Mouse (Mus musculus): Measurements from ENCODE around the gene Cnpy3.
"Not testable (repeated sequence)": the region's sequence is repeated elsewhere in the genome, so short reads cannot be mapped to it uniquely, and the experiment has no call there.

The Cnpy3 gene

GRCm38 (mm10) chr17:46764916-46765315, 12.9 kb upstream of the Cnpy3 start:
- DNase-seq (ENCODE audit: low read depth, low spot score) = not testable (repeated sequence)

GRCm38 (mm10) chr17:46763544-46763943, 11.5 kb upstream of the Cnpy3 start, which contains the start of gene Ptcra:
Gene Ptcra, minus strand, starts transcription at chr17:46763712.
- no peak for DNase-seq (ENCODE audit: low read depth, low spot score)

GRCm38 (mm10) chr17:46758753-46759152, 6.7 kb upstream of the Cnpy3 start:
- no peak for DNase-seq (ENCODE audit: low read depth, low spot score)

GRCm38 (mm10) chr17:46751056-46751793, 789 bp downstream of the Cnpy3 start:
- no peak for DNase-seq (ENCODE audit: low read depth, low spot score)

GRCm38 (mm10) chr17:46750580-46750979, 1.4 kb downstream of the Cnpy3 start:
- DNase-seq (ENCODE audit: low read depth, low spot score) = no peak

- DNase-seq (ENCODE audit: low read depth, low spot score) = no peak
Observed at GRCm38 (mm10) chr17:46749282-46749681, 2.7 kb downstream of the Cnpy3 start.

- DNase-seq (ENCODE audit: low read depth, low spot score) = no peak
Observed at GRCm38 (mm10) chr17:46747806-46748205, 4.2 kb downstream of the Cnpy3 start.

GRCm38 (mm10) chr17:46747234-46747633, 4.8 kb downstream of the Cnpy3 start:
- no peak for DNase-seq (ENCODE audit: low read depth, low spot score)

- no peak for DNase-seq (ENCODE audit: low read depth, low spot score)
Observed at GRCm38 (mm10) chr17:46745506-46745905, 6.5 kb downstream of the Cnpy3 start.

- no peak for DNase-seq (ENCODE audit: low read depth, low spot score)
Observed at GRCm38 (mm10) chr17:46742986-46743385, 9.0 kb downstream of the Cnpy3 start.

GRCm38 (mm10) chr17:46741305-46741704, 10.7 kb downstream of the Cnpy3 start:
- DNase-seq (ENCODE audit: low read depth, low spot score) = no peak

- no peak for DNase-seq (ENCODE audit: low read depth, low spot score)
Observed at GRCm38 (mm10) chr17:46736160-46736559, 15.9 kb downstream of the Cnpy3 start.

- DNase-seq (ENCODE audit: low read depth, low spot score) = no peak
Observed at GRCm38 (mm10) chr17:46735287-46735686, 16.7 kb downstream of the Cnpy3 start.

GRCm38 (mm10) chr17:46734055-46734454, 18.0 kb downstream of the Cnpy3 start:
- DNase-seq (ENCODE audit: low read depth, low spot score) = no peak

- DNase-seq (ENCODE audit: low read depth, low spot score) = no peak
Observed at GRCm38 (mm10) chr17:46728904-46729318, 23.1 kb downstream of the Cnpy3 start, which contains the start of gene Gnmt. Gene Gnmt, minus strand, starts transcription at chr17:46729168.

GRCm38 (mm10) chr17:46728496-46728895, 23.5 kb downstream of the Cnpy3 start:
- no peak for DNase-seq (ENCODE audit: low read depth, low spot score)

GRCm38 (mm10) chr17:46728021-46728420, 24.0 kb downstream of the Cnpy3 start:
- no peak for DNase-seq (ENCODE audit: low read depth, low spot score)

GRCm38 (mm10) chr17:46727271-46727670, 24.7 kb downstream of the Cnpy3 start:
- no peak for DNase-seq (ENCODE audit: low read depth, low spot score)

GRCm38 (mm10) chr17:46725731-46726645, 26.0 kb downstream of the Cnpy3 start:
- DNase-seq (ENCODE audit: low read depth, low spot score) = no peak

- no peak for DNase-seq (ENCODE audit: low read depth, low spot score)
Observed at GRCm38 (mm10) chr17:46725273-46725672, 26.7 kb downstream of the Cnpy3 start.

- DNase-seq (ENCODE audit: low read depth, low spot score) = no peak
Observed at GRCm38 (mm10) chr17:46724477-46725084, 27.4 kb downstream of the Cnpy3 start.

GRCm38 (mm10) chr17:46721077-46721476, 30.9 kb downstream of the Cnpy3 start:
- no peak for DNase-seq (ENCODE audit: low read depth, low spot score)
